Mouse (Mus musculus) thymus, postnatal 25 days (tissue): ENCODE measurements around the gene Rbms3.

Experiments used
- DNase-seq: peaks from one replicate; pipeline ENCODE4 v3.0.0; 2022

Rbms3 gene

GRCm38 (mm10) chr9:117629771-117630170, at the start of gene Rbms3:
Rbms3 (minus strand) TSS chr9:117629913.
- DNase-seq = no peak

DNA sequence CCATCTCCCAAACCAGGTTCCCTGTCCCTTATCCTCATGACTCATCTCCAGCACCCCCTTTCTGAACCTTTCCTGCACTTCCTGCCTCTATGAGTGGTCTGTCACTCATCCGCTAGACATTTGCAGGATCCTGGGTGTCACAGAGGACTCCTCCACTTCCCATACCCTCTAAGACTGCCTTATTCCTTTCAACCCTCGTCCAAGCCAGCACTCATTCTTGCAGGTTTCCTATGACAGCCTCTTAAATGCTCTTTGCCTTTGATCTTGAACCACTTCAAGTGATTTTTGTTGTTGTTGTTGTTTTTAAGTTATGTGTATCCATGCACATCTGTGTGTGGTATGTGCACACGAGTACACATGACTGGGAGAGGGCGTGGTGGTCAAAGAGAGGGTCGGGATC, 43.6 kb upstream of the Rbms3 start:
- no peak for DNase-seq

GRCm38 (mm10) chr9:117654626-117655025, 24.9 kb upstream of the Rbms3 start:
- no peak for DNase-seq

GRCm38 (mm10) chr9:117653641-117654040, 23.9 kb upstream of the Rbms3 start:
- DNase-seq = no peak

- no peak for DNase-seq
Observed at GRCm38 (mm10) chr9:117646131-117646530, 16.4 kb upstream of the Rbms3 start.

- DNase-seq = no peak
Observed at GRCm38 (mm10) chr9:117641090-117641782, 11.5 kb upstream of the Rbms3 start.

- no peak for DNase-seq
Observed at GRCm38 (mm10) chr9:117638623-117639185, 9.0 kb upstream of the Rbms3 start.

DNA sequence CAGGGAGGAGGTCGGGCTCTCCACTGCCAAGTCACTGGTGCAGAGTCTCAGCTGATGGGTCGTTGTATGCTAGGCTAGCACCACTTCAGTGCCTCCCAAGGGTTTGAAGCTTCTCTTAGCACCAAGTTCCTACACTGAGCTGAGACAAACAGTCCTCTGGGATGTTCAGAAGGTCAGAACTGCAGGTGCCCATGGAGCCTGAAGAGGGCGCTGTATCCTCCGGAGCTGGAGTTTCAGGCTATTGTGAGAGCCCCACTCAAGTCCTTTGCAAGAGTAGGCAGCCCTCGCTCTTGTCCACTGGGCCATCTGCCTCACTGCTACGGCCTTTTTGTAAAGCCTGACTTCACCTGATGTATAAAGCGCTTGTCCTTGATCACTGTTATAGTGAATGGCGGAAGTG, 6.8 kb upstream of the Rbms3 start:
- no peak for DNase-seq

DNA sequence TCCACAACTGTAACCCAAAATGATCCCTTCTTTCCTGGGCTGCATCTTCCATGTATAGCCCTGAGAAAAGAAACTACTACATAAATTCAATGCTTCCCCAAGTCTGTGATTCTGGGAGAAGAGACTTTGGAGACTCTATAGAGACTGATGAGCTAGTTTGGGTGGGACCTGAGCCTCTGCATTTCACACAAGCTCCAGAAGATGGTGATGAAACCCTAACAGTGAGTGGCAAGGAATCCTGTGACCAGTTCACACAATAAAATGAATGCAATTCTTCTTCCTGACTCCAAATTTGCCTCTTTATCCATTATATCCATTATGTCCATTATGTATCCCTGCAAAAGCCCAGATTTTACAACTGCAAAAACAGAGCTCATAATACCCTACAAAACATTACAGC, 2.5 kb downstream of the Rbms3 start:
- DNase-seq = no peak

DNA sequence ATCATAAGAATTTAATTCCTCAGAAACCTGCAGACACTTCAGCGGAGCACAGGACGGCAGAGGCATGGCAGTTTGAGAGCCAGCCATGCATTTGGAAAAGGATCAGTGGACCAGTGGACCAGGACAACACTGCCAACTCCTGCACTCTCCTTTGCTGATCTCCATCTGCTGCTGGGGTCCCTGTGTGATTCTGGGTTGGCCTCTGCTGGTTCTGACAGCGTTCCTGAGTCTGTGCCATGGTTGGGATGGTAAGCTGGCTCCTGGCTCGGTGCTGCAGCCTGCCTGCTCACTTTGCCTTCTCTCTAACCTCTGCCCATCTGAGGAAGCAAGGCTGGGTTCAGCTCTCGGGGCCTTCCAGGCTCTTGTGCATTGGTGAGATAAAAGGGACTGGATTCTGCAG, 28.9 kb downstream of the Rbms3 start:
- DNase-seq = no peak

DNA sequence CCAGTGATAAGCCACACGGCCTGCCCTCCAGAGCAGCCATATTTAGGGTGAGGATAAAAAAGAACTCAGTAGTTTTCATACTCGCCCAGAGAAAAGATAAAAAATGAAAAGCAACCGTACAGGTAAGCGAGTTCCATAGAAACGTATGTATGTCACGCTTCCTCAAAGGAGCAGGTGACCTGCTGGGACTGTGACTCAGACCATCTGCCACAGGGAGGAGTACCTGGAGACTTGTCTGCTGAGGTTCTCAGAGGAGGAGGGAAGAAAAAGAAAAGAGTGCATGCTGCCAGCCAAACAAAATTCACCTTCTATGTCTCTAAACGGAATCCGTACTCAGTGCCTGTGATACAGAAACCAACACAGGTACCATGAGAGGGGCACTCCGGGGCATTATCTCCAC, 30.4 kb downstream of the Rbms3 start:
- DNase-seq = no peak

- no peak for DNase-seq
Observed at GRCm38 (mm10) chr9:117596162-117596561, 33.6 kb downstream of the Rbms3 start.

GRCm38 (mm10) chr9:117585345-117585744, 44.4 kb downstream of the Rbms3 start:
- no peak for DNase-seq

DNA sequence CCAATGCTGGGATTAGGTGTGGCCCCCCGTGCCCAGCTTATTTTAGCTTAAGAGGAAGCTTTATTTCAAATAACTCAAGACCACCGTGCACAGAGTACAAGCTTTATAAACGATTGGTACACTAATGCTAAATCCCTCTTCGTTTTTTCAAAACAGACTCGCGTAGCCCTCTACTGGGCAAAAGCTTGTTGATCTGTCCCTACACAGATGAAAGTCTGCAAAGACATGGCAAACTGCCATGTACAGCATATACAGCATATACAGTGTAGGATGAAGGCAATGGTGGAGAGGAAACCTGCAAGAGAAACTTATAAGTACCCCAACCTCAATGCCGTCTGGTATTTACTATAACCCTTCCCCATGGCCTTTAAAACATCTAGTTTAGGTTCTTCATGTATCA, 46.1 kb downstream of the Rbms3 start:
- DNase-seq = no peak

GRCm38 (mm10) chr9:117582591-117582990, 47.1 kb downstream of the Rbms3 start:
- DNase-seq = no peak

GRCm38 (mm10) chr9:117571186-117571855, 58.4 kb downstream of the Rbms3 start:
- DNase-seq = no peak

GRCm38 (mm10) chr9:117570240-117570821, 59.4 kb downstream of the Rbms3 start:
- DNase-seq = no peak

DNA sequence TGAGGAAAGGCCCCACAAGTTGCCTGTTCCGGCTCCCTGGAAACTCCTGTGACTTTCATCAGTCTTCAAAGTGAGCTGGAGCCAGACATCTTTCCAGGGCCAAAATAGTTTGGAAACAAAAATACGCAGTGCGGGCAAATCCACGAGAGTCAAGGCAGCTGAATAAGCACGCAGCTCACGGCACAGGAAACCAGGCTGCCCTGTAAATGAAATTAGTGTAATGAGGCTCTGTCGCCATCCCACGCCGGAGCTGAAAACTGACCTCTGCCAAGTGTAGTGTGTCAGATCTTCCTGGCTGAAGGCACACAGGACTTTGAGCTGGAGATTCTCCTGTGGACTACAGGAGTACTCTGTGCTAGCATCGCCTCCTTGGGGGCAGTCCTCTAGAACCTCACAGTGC, 63.4 kb downstream of the Rbms3 start:
- DNase-seq = no peak

GRCm38 (mm10) chr9:117558562-117558961, 71.2 kb downstream of the Rbms3 start:
- DNase-seq = no peak

- DNase-seq = no peak
Observed at GRCm38 (mm10) chr9:117554356-117554755, 75.4 kb downstream of the Rbms3 start.

DNA sequence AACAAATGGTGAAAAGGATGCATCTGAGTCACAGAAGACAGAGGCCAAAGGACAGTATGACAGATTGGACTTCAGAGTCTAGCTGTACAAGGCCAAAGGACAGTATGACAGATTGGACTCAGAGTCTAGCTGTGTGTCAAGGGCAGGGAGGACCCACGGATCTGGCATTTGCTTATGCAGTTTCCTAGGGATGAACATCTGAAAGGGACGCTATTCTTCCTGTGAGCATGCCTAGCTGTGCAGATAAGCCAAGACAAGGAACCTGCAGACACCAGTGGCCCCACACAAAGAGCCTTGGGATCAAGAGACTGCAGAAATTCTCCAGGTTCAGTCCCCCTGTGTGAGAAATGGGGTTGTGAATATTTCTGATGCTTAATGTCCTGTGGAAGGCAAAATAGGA, 100.4 kb downstream of the Rbms3 start:
- no peak for DNase-seq

DNA sequence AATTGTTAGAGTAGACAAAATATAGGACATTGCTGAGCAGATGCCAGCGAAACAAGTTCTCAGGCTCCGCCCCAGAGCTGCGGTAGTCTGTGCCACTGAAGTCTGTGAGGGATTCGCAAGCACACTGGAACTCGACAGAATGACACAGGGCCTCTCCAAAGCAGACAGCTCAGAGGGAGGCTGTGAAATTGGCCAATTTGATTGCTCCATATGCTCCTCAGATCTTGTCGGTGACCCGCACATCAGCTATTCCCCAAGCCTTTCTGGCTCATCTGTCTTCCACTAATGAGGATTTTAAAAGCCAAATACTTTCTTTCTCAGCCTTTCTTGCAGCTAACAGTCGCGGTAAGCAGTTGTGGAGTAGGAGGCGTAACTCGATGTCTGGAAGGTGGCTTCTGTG, 120.8 kb downstream of the Rbms3 start:
- no peak for DNase-seq

- no peak for DNase-seq
Observed at GRCm38 (mm10) chr9:117491866-117492265, 137.8 kb downstream of the Rbms3 start.

- no peak for DNase-seq
Observed at GRCm38 (mm10) chr9:117484396-117484795, 145.3 kb downstream of the Rbms3 start.
